Mouse (Mus musculus): ENCODE results near the gene Cnbd2. TPM values are rescaled to one million over a fixed set of nuclear protein-coding genes. Genes with fewer than 3 reads are reported as not detected.
"Not testable (repeated sequence)": the region's sequence is repeated elsewhere in the genome, so short reads cannot be mapped to it uniquely, and the experiment has no call there.

The Cnbd2 gene
- polyA plus RNA-seq, 1 experiment: 2.2 TPM

DNA sequence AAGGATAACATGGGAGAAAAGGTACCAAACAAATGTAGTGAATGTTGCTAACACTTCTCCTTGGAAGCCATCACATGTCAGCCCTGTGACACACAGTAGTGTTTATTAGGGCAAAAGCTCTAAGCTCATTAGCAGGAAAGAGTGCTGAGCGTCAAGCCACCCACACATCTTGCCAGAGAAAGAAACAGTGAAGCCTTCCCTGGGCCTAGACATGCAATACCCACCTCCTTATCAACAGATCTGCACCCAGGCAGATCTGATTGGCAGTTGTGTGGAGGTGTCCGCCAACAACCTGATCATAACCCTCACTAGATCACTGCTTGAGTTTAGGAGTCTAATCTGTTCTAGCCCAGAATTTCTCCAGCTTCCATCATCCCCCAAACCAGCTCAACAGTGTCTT is 84.0 kb downstream of the Cnbd2 start:
- H3K36me3 ChIP-seq (ENCODE audit: control insufficient read depth, insufficient read depth, low read length): no peaks in the 10 kb centered on the region

DNA sequence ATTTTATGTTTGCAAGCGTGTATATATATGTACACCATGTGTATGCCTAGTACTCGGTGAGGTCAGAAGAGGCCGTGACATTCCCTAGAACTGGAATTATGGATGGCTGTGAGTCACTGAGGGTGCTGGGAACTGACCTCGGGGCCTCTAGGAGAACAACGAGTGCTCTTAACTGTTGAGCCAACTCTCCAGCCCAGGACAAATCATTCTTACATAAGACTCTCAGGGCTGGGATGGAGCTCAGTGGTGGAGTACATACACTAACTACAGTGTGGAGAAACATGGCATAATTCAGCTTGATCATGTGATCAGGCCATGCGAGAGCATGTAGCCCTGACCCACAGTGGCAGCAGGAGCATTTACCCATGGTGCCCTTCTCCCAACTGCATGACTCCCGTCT is 85.9 kb downstream of the Cnbd2 start:
- WGBS: 89% methylated on average over 7 of the region's 7 CpGs
- TF ChIP-seq POLR2A (IDR thresholded peaks at IDR 0.05; ENCODE audit: low read depth, low read length): no peak
- TF ChIP-seq CTCF (IDR thresholded peaks at IDR 0.05; ENCODE audit: extremely low read depth, insufficient read depth, insufficient read length, insufficient replicate concordance): no peak
- Histone ChIP-seq H3K4me3 (ENCODE audit: extremely low read depth, insufficient read depth, insufficient read length) (no peak overlapping the region), H3K27me3 (ENCODE audit: control insufficient read depth, insufficient read depth, low read length) (no peaks in the 10 kb centered on the region), H3K27ac (ENCODE audit: insufficient read depth, low read length) (no peak overlapping the region), H3K4me1 (ENCODE audit: control insufficient read depth, insufficient read depth, insufficient read length) (no peaks in the 10 kb centered on the region; the same call in 1 of the 2 replicates), H3K36me3 (ENCODE audit: control insufficient read depth, insufficient read depth, low read length) (no peaks in the 10 kb centered on the region)
- DNase-seq (ENCODE audit: low read depth in 1 of 2, low spot score in 2 of 2): no peak

More for the DNA sequence above, 84.0 kb downstream of the Cnbd2 start:
- no peak overlapping the region for H3K4me3 ChIP-seq (ENCODE audit: extremely low read depth, insufficient read depth, insufficient read length)
- no peaks in the 10 kb centered on the region for H3K27me3 ChIP-seq (ENCODE audit: control insufficient read depth, insufficient read depth, low read length)
- no peak for TF ChIP-seq POLR2A (IDR thresholded peaks at IDR 0.05; ENCODE audit: low read depth, low read length)
- no peak for TF ChIP-seq CTCF (IDR thresholded peaks at IDR 0.05; ENCODE audit: extremely low read depth, insufficient read depth, insufficient read length, insufficient replicate concordance)
- no peak for DNase-seq (ENCODE audit: low read depth in 1 of 2, low spot score in 2 of 2)
- no peaks in the 10 kb centered on the region; the same call in 1 of the 2 replicates for H3K4me1 ChIP-seq (ENCODE audit: control insufficient read depth, insufficient read depth, insufficient read length)
- H3K27ac ChIP-seq (ENCODE audit: insufficient read depth, low read length): no peak overlapping the region
- WGBS: 79% methylated on average over 2 of the region's 2 CpGs

DNA sequence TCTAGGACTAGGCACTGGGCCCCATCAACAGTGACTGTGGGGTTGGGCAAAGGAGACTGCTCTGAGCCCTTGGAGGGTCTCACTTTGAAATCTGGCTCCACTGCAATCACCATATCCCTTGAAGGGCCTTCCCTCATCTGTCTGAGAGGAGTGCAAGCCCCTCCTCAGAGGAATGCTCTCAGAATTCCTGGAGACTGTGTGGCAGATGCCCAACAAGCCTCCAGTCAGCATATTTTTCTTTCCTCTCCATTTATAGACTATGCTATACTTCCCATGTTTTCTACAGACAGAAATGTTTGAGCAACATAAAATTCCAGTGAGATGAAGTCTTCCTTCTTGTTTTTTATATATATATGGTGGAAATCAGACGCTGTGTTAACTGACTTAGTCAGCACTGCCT is 87.4 kb downstream of the Cnbd2 start:
- Histone ChIP-seq H3K27me3 (ENCODE audit: control insufficient read depth, insufficient read depth, low read length) (no peaks in the 10 kb centered on the region), H3K4me3 (ENCODE audit: extremely low read depth, insufficient read depth, insufficient read length) (no peak overlapping the region), H3K36me3 (ENCODE audit: control insufficient read depth, insufficient read depth, low read length) (no peaks in the 10 kb centered on the region), H3K4me1 (ENCODE audit: control insufficient read depth, insufficient read depth, insufficient read length) (no peaks in the 10 kb centered on the region), H3K27ac (ENCODE audit: insufficient read depth, low read length) (no peak overlapping the region)
- 85% methylated on average over 1 of the region's 1 CpGs for WGBS
- DNase-seq (ENCODE audit: low read depth in 1 of 2, low spot score in 2 of 2): no peak
- TF ChIP-seq POLR2A (IDR thresholded peaks at IDR 0.05; ENCODE audit: low read depth, low read length) (no peak), CTCF (IDR thresholded peaks at IDR 0.05; ENCODE audit: extremely low read depth, insufficient read depth, insufficient read length, insufficient replicate concordance) (no peak)

DNA sequence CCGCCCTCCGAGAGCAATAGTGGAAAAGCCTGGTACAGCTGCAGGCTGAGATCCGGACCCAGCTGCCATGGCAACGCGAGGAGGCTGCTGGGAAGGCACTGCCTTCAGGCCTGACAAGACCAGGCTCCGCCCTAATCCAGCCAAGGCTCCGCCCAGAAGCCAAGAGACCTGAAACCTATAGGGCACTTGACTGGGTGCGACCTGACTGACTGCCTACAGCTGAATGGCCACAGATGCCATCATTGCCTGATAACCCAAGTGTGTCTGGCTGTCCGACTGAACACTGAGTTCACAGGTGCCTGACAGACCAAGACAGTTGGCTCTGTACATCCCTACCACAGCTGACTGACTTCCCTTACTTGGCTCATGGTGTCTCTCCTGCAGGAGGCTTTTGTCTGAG is 89.2 kb downstream of the Cnbd2 start:
- H3K4me1 ChIP-seq (ENCODE audit: control insufficient read depth, insufficient read depth, insufficient read length): no peaks in the 10 kb centered on the region
- TF ChIP-seq CTCF (IDR thresholded peaks at IDR 0.05; ENCODE audit: extremely low read depth, insufficient read depth, insufficient read length, insufficient replicate concordance) (no peak), POLR2A (IDR thresholded peaks at IDR 0.05; ENCODE audit: low read depth, low read length) (no peak)
- H3K27me3 ChIP-seq (ENCODE audit: control insufficient read depth, insufficient read depth, low read length): no peaks in the 10 kb centered on the region
- peak; percentile 22 to 51 for DNase-seq (ENCODE audit: low read depth in 1 of 2, low spot score in 2 of 2)
- H3K27ac ChIP-seq (ENCODE audit: insufficient read depth, low read length): no peak overlapping the region
- 4% methylated on average over 9 of the region's 9 CpGs for WGBS
- H3K36me3 ChIP-seq (ENCODE audit: control insufficient read depth, insufficient read depth, low read length): no peaks in the 10 kb centered on the region
- no peak overlapping the region for H3K4me3 ChIP-seq (ENCODE audit: extremely low read depth, insufficient read depth, insufficient read length)

DNA sequence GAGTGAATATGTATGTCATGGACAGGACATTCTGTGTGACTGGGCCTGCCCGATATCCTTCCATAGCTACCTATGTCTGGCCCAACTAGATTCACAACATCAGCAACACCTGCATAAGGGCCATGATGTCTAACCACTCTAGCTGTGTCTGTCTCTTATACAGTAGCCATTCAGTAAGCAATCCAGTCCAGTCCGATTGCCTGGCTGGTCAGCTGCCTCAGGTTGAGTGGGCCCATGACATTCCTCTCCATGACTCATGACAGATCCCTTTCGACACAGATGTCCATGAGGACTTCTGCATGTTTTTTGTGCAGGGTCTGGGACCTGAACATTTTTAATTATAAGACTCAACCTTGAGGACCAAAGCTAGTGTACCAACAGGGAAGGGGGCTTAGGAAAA is 89.9 kb downstream of the Cnbd2 start:
- DNase-seq (ENCODE audit: low read depth in 1 of 2, low spot score in 2 of 2): no peak
- H3K4me3 ChIP-seq (ENCODE audit: extremely low read depth, insufficient read depth, insufficient read length): no peak overlapping the region
- H3K4me1 ChIP-seq (ENCODE audit: control insufficient read depth, insufficient read depth, insufficient read length): no peaks in the 10 kb centered on the region
- no peaks in the 10 kb centered on the region for H3K27me3 ChIP-seq (ENCODE audit: control insufficient read depth, insufficient read depth, low read length)
- no peaks in the 10 kb centered on the region for H3K36me3 ChIP-seq (ENCODE audit: control insufficient read depth, insufficient read depth, low read length)
- TF ChIP-seq CTCF (IDR thresholded peaks at IDR 0.05; ENCODE audit: extremely low read depth, insufficient read depth, insufficient read length, insufficient replicate concordance) (no peak), POLR2A (IDR thresholded peaks at IDR 0.05; ENCODE audit: low read depth, low read length) (no peak)
- no peak overlapping the region for H3K27ac ChIP-seq (ENCODE audit: insufficient read depth, low read length)
- WGBS: 93% methylated on average over 3 of the region's 3 CpGs

DNA sequence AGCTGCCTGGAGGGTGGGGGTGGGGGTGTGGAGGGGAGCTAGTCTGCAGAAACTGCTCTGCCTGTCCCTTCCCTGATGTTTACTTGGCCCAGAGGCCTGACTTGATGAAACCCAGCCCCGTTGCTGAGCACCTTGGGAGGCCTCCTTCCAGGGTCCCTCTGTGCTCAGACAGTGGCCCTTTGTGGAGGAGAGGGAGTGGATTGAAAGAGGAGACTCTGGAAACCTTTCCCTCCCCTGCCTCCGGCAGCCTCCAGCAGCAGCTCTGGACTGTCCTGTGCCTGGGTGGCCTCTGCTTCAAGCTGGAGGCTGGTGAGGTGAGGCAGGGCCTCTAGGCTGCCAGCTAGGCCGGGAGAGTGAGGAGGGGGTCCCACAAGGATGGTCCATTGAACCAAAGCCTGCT is 94.9 kb downstream of the Cnbd2 start:
- Histone ChIP-seq H3K4me3 (ENCODE audit: extremely low read depth, insufficient read depth, insufficient read length) (no peak overlapping the region), H3K36me3 (ENCODE audit: control insufficient read depth, insufficient read depth, low read length) (no peaks in the 10 kb centered on the region), H3K27ac (ENCODE audit: insufficient read depth, low read length) (no peak overlapping the region), H3K4me1 (ENCODE audit: control insufficient read depth, insufficient read depth, insufficient read length) (no peaks in the 10 kb centered on the region), H3K27me3 (ENCODE audit: control insufficient read depth, insufficient read depth, low read length) (no peaks in the 10 kb centered on the region)
- WGBS: 79% methylated on average over 3 of the region's 3 CpGs
- TF ChIP-seq CTCF (IDR thresholded peaks at IDR 0.05; ENCODE audit: extremely low read depth, insufficient read depth, insufficient read length, insufficient replicate concordance) (no peak), POLR2A (IDR thresholded peaks at IDR 0.05; ENCODE audit: low read depth, low read length) (no peak)
- no peak for DNase-seq (ENCODE audit: low read depth in 1 of 2, low spot score in 2 of 2)

DNA sequence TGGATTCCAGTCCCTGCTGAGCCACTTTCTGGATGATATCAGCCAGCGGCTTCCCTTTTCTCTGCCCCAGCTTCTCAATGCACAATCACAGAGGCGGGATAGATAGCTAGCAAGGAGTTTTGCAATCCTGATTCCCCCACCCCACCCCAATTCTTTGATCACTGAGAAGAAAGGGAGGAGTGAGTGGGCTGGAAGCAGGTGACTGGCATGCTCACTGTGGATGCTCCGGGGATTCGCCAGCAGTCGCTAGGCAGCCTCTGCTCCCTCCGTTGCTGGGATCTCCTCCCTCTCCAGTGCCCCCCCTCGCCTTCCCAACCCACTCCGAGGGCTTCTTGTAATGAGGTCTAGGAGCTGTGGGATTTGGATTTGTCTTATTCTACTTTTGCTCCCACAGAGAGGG is 96.1 kb downstream of the Cnbd2 start:
- TF ChIP-seq CTCF (IDR thresholded peaks at IDR 0.05; ENCODE audit: extremely low read depth, insufficient read depth, insufficient read length, insufficient replicate concordance) (no peak), POLR2A (IDR thresholded peaks at IDR 0.05; ENCODE audit: low read depth, low read length) (no peak)
- Histone ChIP-seq H3K27ac (ENCODE audit: insufficient read depth, low read length) (no peak overlapping the region), H3K4me3 (ENCODE audit: extremely low read depth, insufficient read depth, insufficient read length) (no peak overlapping the region), H3K27me3 (ENCODE audit: control insufficient read depth, insufficient read depth, low read length) (no peaks in the 10 kb centered on the region), H3K4me1 (ENCODE audit: control insufficient read depth, insufficient read depth, insufficient read length) (no peaks in the 10 kb centered on the region), H3K36me3 (ENCODE audit: control insufficient read depth, insufficient read depth, low read length) (no peaks in the 10 kb centered on the region)
- no peak for DNase-seq (ENCODE audit: low read depth in 1 of 2, low spot score in 2 of 2)
- 80% methylated on average over 8 of the region's 8 CpGs for WGBS

DNA sequence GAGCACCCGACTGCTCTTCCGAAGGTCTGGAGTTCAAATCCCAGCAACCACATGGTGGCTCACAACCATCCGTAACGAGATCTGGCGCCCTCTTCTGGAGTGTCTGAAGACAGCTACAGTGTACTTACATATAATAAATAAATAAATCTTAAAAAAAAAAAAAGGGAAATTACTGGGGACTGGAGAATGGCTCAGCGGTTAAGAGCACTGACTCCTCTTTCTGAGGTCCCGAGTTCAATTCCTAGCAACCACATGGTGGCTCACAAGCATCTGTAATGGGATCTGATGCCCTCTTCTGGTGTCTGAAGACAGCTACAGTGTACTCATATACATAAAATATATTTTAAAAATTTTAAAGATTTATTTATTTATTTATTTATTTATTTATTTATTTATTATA is 99.2 kb downstream of the Cnbd2 start:
- 54% methylated on average over 7 of the region's 7 CpGs for WGBS
- DNase-seq (ENCODE audit: low read depth in 1 of 2, low spot score in 2 of 2); H3K4me3 ChIP-seq (ENCODE audit: extremely low read depth, insufficient read depth, insufficient read length); H3K27ac ChIP-seq (ENCODE audit: insufficient read depth, low read length); H3K4me1 ChIP-seq (ENCODE audit: control insufficient read depth, insufficient read depth, insufficient read length); H3K36me3 ChIP-seq (ENCODE audit: control insufficient read depth, insufficient read depth, low read length); H3K27me3 ChIP-seq (ENCODE audit: control insufficient read depth, insufficient read depth, low read length): not testable (repeated sequence)

Data from spleen, adult 2 months (tissue).